ENCODE assay signal across 13 mouse cellular contexts in the genomic region with DNA sequence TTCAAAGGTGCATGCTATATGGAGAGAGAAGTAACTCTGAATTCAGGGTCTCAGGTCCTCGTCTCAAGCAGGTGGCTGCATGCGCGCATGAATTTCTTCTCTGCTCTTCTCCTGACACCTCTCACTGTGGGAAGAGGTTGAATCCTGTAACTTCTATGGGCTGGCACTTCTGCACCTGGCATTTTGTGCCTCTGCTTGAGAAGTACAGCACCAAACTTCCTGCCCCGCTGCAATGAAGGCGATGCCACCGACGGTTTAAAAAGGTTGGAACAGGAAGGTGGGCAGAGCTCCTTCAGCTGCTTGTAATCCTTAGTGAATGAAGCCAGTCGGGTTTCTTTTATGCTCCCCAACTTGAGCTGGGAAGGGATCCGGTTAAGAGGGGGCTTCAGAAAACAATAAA.
"Had no signal": no experiment of that assay in that cellular context is flagged by ENCODE, and none has a peak within 500 bp of the region (broad histone marks: within the 10 kb centered on the region; RNA-seq: fewer than 3 reads in every experiment).

No protein-coding gene starts in this region.

- H3K4me3 ChIP-seq: layer of hippocampus, adult 2 months; liver, embryonic 13.5 days; midbrain, embryonic 12.5 days; midbrain, embryonic 15.5 days; neural tube, embryonic 12.5 days had no signal

- H3K27me3 ChIP-seq: midbrain, embryonic 15.5 days; neural tube, embryonic 12.5 days had no signal

- H3K9ac ChIP-seq: liver, embryonic 13.5 days; midbrain, embryonic 12.5 days; midbrain, embryonic 15.5 days; neural tube, embryonic 12.5 days had no signal

- ATAC-seq: intestine, postnatal 0 days; midbrain, embryonic 15.5 days had no signal

- H3K36me3 ChIP-seq: liver, embryonic 13.5 days; midbrain, embryonic 12.5 days; midbrain, embryonic 15.5 days; neural tube, embryonic 12.5 days had no signal

- H3K9me3 ChIP-seq: liver, embryonic 13.5 days; midbrain, embryonic 12.5 days; midbrain, embryonic 15.5 days; neural tube, embryonic 12.5 days had no signal

- DNase-seq: kidney, adult 2 months; kidney, postnatal 25 days; layer of hippocampus, postnatal 36 days; liver, embryonic 13.5 days; lung, adult 2 months; lung, postnatal 14 days; lung, postnatal 4 days had no signal

- H3K27ac ChIP-seq: kidney, postnatal 0 days; layer of hippocampus, adult 2 months; liver, embryonic 13.5 days; midbrain, embryonic 12.5 days; midbrain, embryonic 15.5 days; neural tube, embryonic 12.5 days had no signal

- H3K4me2 ChIP-seq: liver, embryonic 13.5 days; midbrain, embryonic 12.5 days; midbrain, embryonic 15.5 days; neural tube, embryonic 12.5 days had no signal
